Mouse (Mus musculus): Measurements from ENCODE around the gene Tead2.
A peak's percentile ranks its signal among the peaks of the same experiment; 100 is the strongest.

Gene Tead2

DNA sequence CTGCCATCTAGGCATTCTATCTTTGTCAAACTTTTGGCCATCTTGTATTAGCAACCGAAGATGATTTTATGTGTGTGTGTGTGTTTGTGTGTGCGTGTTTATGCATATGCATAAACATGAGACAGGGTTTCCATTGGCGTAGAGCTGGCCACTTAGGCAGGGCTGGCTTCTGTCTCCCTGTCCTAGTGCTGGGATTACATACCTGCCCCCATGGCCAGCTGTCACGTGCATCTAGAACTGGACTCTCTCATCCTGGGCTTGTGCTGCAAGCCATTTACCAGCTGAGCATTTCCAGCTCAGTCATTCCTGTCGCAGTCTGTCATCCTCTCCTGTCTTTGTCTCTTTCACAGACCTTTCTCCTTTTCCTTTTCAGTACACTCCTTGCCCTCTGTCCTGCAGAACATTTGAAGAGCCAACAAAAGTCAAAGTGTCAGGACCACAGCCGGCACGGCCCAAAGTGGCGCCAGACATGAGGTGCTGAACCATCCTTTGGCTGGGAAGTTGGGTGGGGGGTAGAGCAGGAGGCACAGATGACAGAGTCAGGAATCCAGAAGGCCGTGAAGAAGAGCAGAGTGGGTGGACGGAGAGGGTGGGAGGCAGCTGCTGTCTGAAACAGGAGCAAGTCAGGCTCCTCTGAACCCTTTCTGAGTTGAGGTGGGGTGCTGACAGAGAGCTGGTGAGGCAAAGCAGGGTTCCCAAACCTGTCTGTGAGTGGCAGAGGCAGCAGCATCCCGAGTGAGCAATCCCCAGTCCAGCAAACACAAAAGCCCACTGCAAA, 41.7 kb downstream of the Tead2 start:
- peak in 1 of 2 experiments; percentile 22 for DNase-seq (ENCODE audit: low spot score in 2 of 2)

DNA sequence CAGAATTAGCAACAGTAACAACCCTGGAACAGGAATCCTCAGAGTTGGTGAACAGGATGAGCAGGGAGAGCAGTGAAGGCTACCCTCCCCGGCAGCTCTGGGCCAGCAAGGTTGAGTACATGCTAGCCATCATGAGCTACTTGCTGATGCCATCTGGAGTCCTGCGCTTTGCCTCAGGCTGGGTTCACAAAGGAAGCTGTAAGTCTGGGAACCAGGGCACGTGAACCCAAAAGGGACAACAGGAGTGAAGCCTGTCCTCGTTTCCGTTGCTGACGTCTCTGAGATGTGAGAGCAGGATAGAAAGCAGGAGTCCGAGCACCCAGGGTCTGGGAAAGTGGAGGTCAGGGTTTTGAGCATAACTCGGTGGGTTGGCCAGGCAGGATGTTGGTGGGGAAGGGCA, 43.7 kb downstream of the Tead2 start:
- DNase-seq (ENCODE audit: low spot score in 2 of 2) = no peak

DNA sequence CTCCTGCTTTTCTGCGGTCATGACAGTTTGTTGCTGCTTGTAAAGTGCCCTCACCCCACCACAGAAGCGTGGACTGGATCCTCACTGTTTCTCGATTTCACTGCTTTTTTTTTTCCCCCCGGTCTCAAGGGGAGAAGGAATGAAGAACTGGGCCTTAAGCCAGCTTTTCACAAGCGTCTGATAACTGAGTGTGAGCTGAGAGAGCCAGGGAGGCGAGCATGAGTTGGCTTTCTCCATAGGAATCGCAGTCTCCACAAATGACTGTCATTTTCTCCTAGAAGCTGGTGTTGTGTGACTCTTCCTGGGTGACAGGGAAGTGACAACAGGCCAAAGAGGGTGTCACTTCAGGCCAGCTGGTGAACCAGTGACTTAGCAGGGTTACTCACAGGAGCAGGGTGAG, 46.7 kb downstream of the Tead2 start:
- no peak for DNase-seq (ENCODE audit: low spot score in 2 of 2)

DNA sequence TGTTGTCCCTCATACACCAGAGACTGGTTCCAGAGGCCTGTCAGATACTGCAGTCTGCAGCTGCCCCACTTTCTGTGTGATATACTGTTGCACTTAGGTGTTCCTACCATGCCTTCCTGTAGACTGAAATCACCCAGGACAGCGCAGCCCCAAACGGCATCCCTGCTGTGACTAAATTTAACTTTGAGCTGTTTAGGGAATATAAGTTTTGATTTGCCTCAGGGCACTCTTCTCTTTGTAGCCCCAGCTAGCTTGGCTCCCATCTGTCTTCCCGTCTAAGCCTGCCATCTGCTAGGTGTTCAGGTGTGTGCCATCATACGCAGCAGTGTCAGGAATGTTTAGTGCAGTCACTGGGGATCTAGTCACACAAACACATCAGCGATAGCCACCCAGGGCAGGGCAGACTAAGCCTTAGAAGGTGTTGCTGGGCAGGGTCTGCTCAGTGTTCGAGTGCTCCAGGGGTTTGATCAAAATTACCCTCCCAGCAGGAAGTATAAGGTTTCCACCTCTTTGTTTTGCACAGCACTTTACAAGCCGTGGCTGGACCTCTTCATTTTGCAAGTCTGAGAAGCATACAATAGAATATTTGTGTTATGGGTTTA, 47.6 kb downstream of the Tead2 start:
- no peak for DNase-seq (ENCODE audit: low spot score in 2 of 2)

DNA sequence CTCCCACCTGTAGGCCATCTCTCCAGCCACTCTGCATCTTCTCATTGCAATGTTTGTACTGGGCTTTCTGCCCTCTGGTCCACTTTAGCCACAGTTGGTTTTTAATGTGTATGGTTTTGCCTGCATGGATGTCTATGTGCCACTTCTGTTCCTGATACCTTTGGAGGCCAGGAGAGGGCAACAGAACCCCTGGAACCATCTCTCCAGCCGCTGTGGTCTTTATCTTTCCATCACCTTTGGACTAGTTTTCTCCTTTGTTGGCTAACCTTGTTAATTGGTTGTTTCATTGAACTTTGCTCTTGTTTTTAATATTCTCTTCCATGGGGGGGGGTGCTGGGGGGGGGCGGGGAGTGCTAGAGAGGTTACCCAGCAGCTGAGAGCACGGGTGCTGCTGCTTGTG, 48.8 kb downstream of the Tead2 start:
- DNase-seq (ENCODE audit: low spot score in 2 of 2) = no peak

DNA sequence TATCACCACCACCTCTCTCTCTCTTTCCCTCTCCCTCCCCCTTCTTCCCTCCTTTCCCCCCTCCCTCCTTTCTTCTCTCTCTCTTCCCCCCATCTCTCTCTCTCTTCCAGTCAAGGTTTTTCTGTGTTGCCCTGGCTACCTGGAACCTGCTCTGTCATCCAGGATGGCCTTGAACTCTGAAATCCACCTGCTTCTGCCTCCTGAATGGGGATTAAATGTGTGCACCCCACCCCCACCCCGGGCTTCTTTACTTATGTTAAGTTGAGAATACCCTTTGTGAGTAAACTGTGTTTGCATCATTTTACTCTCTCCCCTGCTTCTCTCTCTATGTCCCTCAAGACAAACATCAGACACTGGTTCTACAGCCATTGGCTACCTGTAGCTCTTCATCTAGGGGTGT, 50.0 kb downstream of the Tead2 start:
- DNase-seq (ENCODE audit: low spot score in 2 of 2) = no peak

DNA sequence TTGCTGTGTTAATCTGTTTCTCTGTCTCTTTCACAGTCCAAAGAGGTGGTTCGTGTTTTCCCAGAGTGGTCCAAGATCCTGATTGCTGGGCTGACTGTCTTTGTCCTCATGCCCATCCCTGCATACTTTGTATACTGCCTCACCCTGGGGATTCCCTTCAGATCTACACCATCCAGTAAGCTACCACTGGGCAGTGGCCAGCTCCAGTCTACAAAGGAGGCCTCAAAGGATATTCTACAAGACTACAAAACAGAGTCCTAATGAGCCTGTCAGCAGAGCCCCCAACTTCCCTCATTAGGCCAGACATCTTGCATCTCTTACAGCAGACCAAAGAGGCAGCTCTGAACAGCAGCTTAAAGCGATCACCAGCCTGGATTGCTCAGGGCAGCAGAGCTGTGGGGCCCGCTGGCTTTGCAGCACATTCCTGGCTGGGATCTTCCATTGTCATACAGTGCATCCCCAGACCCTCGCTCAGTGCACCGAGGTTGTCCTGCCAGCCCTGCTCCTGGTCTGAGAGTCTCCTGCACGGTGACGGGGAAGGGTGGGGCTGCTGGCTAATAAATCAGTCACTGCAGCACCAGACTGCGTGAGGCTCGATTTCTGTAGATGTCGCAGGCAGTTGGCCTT, 57.3 kb downstream of the Tead2 start:
- no peak for DNase-seq (ENCODE audit: low spot score in 2 of 2)

DNA sequence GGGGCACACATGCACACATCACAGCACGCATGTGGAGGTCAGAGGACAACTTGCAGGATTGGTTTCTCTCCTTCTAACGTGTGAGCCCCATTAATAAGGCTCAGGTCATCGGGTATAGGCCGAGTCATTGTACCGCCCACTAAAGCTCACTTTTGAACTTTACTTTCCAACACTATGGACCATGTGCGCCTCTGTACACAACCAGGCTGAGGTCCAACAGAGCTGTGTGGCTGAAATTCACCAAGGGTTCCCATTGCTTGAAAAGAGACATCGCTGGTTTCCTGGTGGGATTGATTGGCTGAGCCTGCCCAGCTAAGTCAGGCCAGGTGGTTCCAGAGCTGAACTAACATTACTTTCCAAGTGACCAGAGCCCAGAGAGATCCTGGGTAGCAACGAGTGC, 58.1 kb downstream of the Tead2 start:
- no peak for DNase-seq (ENCODE audit: low spot score in 2 of 2)

DNA sequence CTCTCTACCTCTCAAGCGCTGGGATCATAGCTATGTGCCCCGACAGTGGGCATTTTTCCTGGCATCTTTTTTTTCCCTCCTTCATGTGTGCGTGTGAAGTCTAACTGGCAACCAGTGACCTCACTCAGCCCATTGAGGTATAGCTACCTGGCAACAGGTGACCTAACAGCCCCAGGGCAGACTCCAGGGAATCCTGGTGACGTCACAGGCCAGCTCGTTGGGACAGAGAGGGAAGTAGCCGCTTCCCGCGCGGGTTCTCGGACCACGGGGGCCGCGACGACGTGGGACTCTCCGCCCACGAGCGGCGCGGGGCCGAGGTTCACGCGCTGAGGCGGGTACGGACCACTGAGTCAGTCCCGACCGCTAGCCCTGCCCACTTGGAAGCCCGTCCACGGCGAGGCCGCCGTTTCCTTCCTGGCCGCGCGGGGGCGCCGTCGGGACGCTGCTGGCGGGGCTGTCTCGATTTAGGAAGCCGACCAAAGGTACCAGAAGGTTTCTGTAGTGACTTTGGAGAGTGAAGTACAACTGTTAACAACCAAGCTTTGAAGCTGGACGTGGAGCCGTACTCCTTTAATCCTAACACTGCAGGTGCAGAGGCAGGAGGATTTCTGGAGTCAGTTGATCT, 61.7 kb downstream of the Tead2 start, which contains the start of gene Slc6a21:
Slc6a21 (plus strand) TSS at position 378 of the 625 bp plus-strand sequence.
- DNase-seq (ENCODE audit: low spot score in 2 of 2) = peak; percentile 62 to 67

Data from frontal cortex, postnatal 25 days (tissue).